Comparison of ENCODE assay signal across 8 mouse cellular contexts in the genomic region with DNA sequence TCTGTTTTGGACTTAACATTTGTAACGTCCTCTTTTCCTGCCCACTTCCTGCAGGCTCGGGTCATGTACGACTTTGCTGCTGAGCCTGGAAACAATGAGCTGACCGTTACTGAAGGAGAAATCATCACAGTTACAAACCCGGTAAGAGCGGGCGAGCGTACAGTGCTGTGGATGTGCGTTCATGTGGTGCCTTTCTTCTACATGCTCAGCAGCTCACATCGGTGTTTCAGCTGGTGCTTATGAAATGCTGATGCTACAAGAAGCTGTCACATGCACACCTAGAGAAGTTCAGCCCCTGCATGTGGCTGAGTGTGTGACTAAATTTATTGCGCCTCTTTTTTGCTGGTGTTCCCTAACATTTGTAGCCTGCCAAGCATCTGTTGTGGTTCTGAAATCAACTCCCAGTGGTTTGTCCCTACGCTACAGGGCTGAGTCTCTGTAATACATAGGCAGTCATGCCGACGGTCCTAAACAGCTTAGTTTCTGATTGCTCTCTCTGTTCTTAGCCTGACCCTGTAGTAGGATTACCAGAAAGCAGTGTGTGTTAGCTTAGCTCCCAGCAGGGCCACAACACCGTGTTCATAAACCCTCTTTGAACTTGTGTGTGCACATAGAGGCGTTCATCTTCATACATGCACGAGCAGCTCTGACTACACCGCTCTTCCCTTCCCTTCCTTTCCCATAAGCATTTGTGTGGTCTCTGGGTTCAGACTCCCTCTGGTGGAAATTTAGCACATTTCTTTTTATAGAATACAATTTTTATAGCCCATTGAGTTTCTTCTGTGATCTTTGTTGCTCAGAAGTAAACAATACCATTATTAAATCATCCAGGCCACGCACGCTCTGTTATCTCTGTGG. TPM values are rescaled to one million over a fixed set of nuclear protein-coding genes. Genes with fewer than 3 reads are reported as not detected.
DNase-seq lines count a peak whose midpoint lies in the region; ATAC-seq and TF ChIP-seq lines count a peak whose summit lies in the region.

No protein-coding gene starts in this region.

- no peak overlapping the region; the same call in 1 of the 2 replicates for H3K27ac ChIP-seq in heart, adult 2 months
- no peak overlapping the region for H3K27ac ChIP-seq in forebrain, embryonic 15.5 days (replicated peaks)
- H3K27ac ChIP-seq in macrophage, result peak overlapping the region; percentile 72

- H3K9ac ChIP-seq in heart, adult 2 months (ENCODE audit: low read depth, low read length), result no peak overlapping the region
- no peak overlapping the region for H3K9ac ChIP-seq in forebrain, embryonic 15.5 days (replicated peaks)

- no peak for TF ChIP-seq EP300 in heart, adult 2 months (IDR thresholded peaks at IDR 0.05; ENCODE audit: insufficient read depth, low read depth, low read length)

- H3K36me3 ChIP-seq in heart, adult 2 months (ENCODE audit: control insufficient read depth, insufficient read depth, low read length), result no peaks in the 10 kb centered on the region
- no peaks in the 10 kb centered on the region for H3K36me3 ChIP-seq in forebrain, embryonic 15.5 days
- H3K36me3 ChIP-seq in macrophage (ENCODE audit: inconsistent target), result peaks cover 14% of the 10 kb centered on the region; the same call in 1 of the 2 replicates

- no peaks in the 10 kb centered on the region for H3K9me3 ChIP-seq in forebrain, embryonic 15.5 days

- H3K4me1 ChIP-seq in heart, adult 2 months (ENCODE audit: control insufficient read depth, insufficient read depth, low read length), result peaks cover 17% of the 10 kb centered on the region
- peaks cover 8% of the 10 kb centered on the region; the same call in 1 of the 2 replicates for H3K4me1 ChIP-seq in forebrain, embryonic 15.5 days

- WGBS in heart, adult 2 months, result 48% methylated on average over 20 of the region's 20 CpGs
- 70% methylated on average over 20 of the region's 20 CpGs for WGBS in forebrain, embryonic 15.5 days
- 20% methylated on average over 20 of the region's 20 CpGs for WGBS in macrophage (ENCODE audit: missing documents)

- no peak overlapping the region for H3K4me3 ChIP-seq in heart, adult 2 months
- no peak overlapping the region for H3K4me3 ChIP-seq in forebrain, embryonic 15.5 days
- no peak overlapping the region for H3K4me3 ChIP-seq in macrophage (ENCODE audit: inconsistent target)

- peak; percentile 67 for ATAC-seq in forebrain, embryonic 15.5 days (replicated peaks)

- no peak for DNase-seq in heart, adult 2 months
- DNase-seq in heart, postnatal 36 days, result no peak
- peak; percentile 37 to 47 for DNase-seq in right cerebral cortex, adult 2 months (ENCODE audit: low spot score in 2 of 2)
- DNase-seq in right cerebral cortex, postnatal 4 days, result no peak
- DNase-seq in thymus, postnatal 4 days, result peak; percentile 41
- DNase-seq in cerebellum, postnatal 4 days (ENCODE audit: low spot score in 2 of 2), result no peak

- H3K79me2 ChIP-seq in heart, adult 2 months (replicated peaks; ENCODE audit: control insufficient read depth, insufficient read depth, low read length), result no peaks in the 10 kb centered on the region; the same call in 1 of the 2 replicates
- H3K79me2 ChIP-seq in macrophage (ENCODE audit: inconsistent target), result peaks cover 36% of the 10 kb centered on the region; the same call in 1 of the 2 replicates

- no peak for TF ChIP-seq POLR2A in heart, adult 2 months (IDR thresholded peaks at IDR 0.05; ENCODE audit: insufficient read depth, low read depth, low read length)

- peak; percentile 67 for TF ChIP-seq CTCF in heart, adult 2 months (IDR thresholded peaks at IDR 0.05)

- H3K27me3 ChIP-seq in heart, adult 2 months (ENCODE audit: control insufficient read depth, insufficient read depth, low read length), result no peaks in the 10 kb centered on the region
- H3K27me3 ChIP-seq in forebrain, embryonic 15.5 days, result no peaks in the 10 kb centered on the region

- H3K4me2 ChIP-seq in forebrain, embryonic 15.5 days (replicated peaks), result no peak overlapping the region

- intact Hi-C loops in heart, adult 2 months (cut with DNase I), result loop anchor here (1.0 kb wide), 1 partner anchor 91 kb away; no protein-coding TSS in a partner anchor
- intact Hi-C loops in heart, postnatal 36 days (cut with DNase I), result loop anchor here (5.0 kb wide), 1 partner anchor 455 kb away; no protein-coding TSS in a partner anchor

RNA-seq across cellular contexts. Expression of gene Snx9, which starts 46.0 kb away (rescaled TPM):
- 10 to 100 TPM; 30.2 to 31.9 TPM for total RNA-seq in heart, adult 2 months (2021)
- polyA plus RNA-seq in heart, adult 2 months (2012; rRNA removed), result 16.7 and 27.0 TPM in 2 replicates
- 10 to 100 TPM; 31.0 to 32.6 TPM for total RNA-seq in heart, postnatal 36 days (2021)
- 5.9 and 6.9 TPM in 2 replicates for polyA plus RNA-seq in forebrain, embryonic 15.5 days (2015; fragmentation: Nextera tagmentation; extraction: Ambion mirVana)
- total RNA-seq in macrophage (2018; cell fraction: chromatin; rRNA removed), result 100 to 1,000 TPM in 4 of 26 experiments, 10 to 100 TPM in 22; 41.9 to 208 (median 75.3) TPM
- 100 to 1,000 TPM in 12 of 26 experiments, 10 to 100 TPM in 14; 50.3 to 124 (median 79.9) TPM for total RNA-seq in macrophage (2018; cell fraction: cytosol; rRNA removed)
- 10 to 100 TPM; 41.7 to 89.2 (median 65.9) TPM for total RNA-seq in macrophage (2018; cell fraction: nucleus; rRNA removed)
- 68.0 to 101 TPM (median 94.1 TPM) in 3 replicates for polyA plus RNA-seq in macrophage (2018)

RNA-seq across cellular contexts. Expression of gene Synj2, which starts 53.9 kb away (rescaled TPM):
- total RNA-seq in heart, adult 2 months (2021), result 10 to 100 TPM; 43.7 to 58.1 TPM
- polyA plus RNA-seq in heart, adult 2 months (2012; rRNA removed), result 21.2 and 25.8 TPM in 2 replicates
- total RNA-seq in heart, postnatal 36 days (2021), result 10 to 100 TPM; 55.5 to 57.9 TPM
- polyA plus RNA-seq in forebrain, embryonic 15.5 days (2015; fragmentation: Nextera tagmentation; extraction: Ambion mirVana), result 0.81 and 1.4 TPM in 2 replicates
- 10 to 100 TPM in 23 of 26 experiments, 1 to 10 TPM in 3; 7.5 to 79.6 (median 43.2) TPM for total RNA-seq in macrophage (2018; cell fraction: chromatin; rRNA removed)
- 10 to 100 TPM in 6 of 26 experiments, 1 to 10 TPM in 20; 3.9 to 11.1 (median 8.9) TPM for total RNA-seq in macrophage (2018; cell fraction: cytosol; rRNA removed)
- 10 to 100 TPM in 20 of 26 experiments, 1 to 10 TPM in 6; 6.4 to 47.9 (median 19.5) TPM for total RNA-seq in macrophage (2018; cell fraction: nucleus; rRNA removed)
- 6.0 to 14.0 TPM (median 7.9 TPM) in 3 replicates for polyA plus RNA-seq in macrophage (2018)

Comparison
In these comparisons a context has a peak if more than half of its experiments do, and no peak if none do; other contexts are left out.
1. DNase-seq: peak in right cerebral cortex, adult 2 months (2 of 2) and thymus, postnatal 4 days (single experiment); none in heart, adult 2 months (0 of 2), heart, postnatal 36 days (0 of 2), right cerebral cortex, postnatal 4 days (single experiment) and cerebellum, postnatal 4 days (0 of 2).